Mouse (Mus musculus) embryonic facial prominence, embryonic 12.5 days (tissue): Measurements from ENCODE around the gene Thra. TPM values are rescaled to one million over a fixed set of nuclear protein-coding genes. Genes with fewer than 3 reads are reported as not detected.

Source experiments
- ATAC-seq: fragments of 200-750 bp; cut with Nextera tagmentation; 2 replicates; pipeline ENCODE4 v1.8.0; 2017; ENCODE audit not compliant: insufficient number of reproducible peaks, insufficient read depth, low FRiP score, low TSS enrichment
- H3K27ac ChIP-seq: fragments of 300-500 bp; sonication (generic); 2 replicates; pipeline ENCODE4 v1.5.1; 2016; ENCODE audit warnings: mild to moderate bottlenecking
- H3K27me3 ChIP-seq: fragments of 300-500 bp; sonication (generic); 2 replicates; pipeline ENCODE4 v1.6.1; 2016; ENCODE audit warnings: mild to moderate bottlenecking, moderate library complexity
- H3K36me3 ChIP-seq: fragments of 300-500 bp; sonication (generic); 2 replicates; pipeline ENCODE4 v1.6.1; 2016; ENCODE audit warnings: mild to moderate bottlenecking
- H3K4me1 ChIP-seq: fragments of 300-500 bp; sonication (generic); 2 replicates; pipeline ENCODE4 v1.6.1; 2016
- H3K4me2 ChIP-seq: fragments of 300-500 bp; sonication (generic); replicated peaks from 2 replicates; pipeline ENCODE4 v1.6.1; 2016; ENCODE audit warnings: mild to moderate bottlenecking, moderate library complexity
- H3K4me3 ChIP-seq: fragments of 300-500 bp; sonication (generic); 2 replicates; pipeline ENCODE4 v1.5.1; 2016; ENCODE audit warnings: mild to moderate bottlenecking
- H3K9ac ChIP-seq: fragments of 300-500 bp; sonication (generic); 2 replicates; pipeline ENCODE4 v1.6.1; 2016; ENCODE audit warnings: mild to moderate bottlenecking, moderate library complexity
- H3K9me3 ChIP-seq: fragments of 300-500 bp; sonication (generic); 2 replicates; pipeline ENCODE4 v1.6.1; 2016; ENCODE audit warnings: mild to moderate bottlenecking, moderate library complexity
- WGBS: fragments of 180-500 bp; shearing (Covaris S2); methylation state at CpG from one replicate; pipeline ENCODE4 v1.1.7; 2016; 5-methylcytosine and 5-hydroxymethylcytosine counted together
- polyA plus RNA-seq: library from polyadenylated mRNA; unstranded; fragments of >200 nt; fragmentation: Nextera tagmentation; extraction: Ambion mirVana; gene quantifications from 2 replicates; pipeline ENCODE4 v1.2.1, GENCODE M21; 2016

The Thra gene
- polyA plus RNA-seq, 1 experiment from 2014 or later, result 29.1 TPM

- Histone ChIP-seq H3K27me3 (no peaks in the 10 kb centered on the region), H3K4me2 (no peak overlapping the region), H3K4me1 (peaks cover 18% of the 10 kb centered on the region), H3K27ac (no peak overlapping the region), H3K9me3 (no peaks in the 10 kb centered on the region), H3K36me3 (peaks cover 48% of the 10 kb centered on the region), H3K9ac (no peak overlapping the region), H3K4me3 (no peak overlapping the region)
- ATAC-seq, result no peak
- 90% methylated on average over 4 of the region's 4 CpGs for WGBS
Measured at GRCm38 (mm10) chr11:98761939-98762338, 21.5 kb downstream of the Thra start.

GRCm38 (mm10) chr11:98762756-98763501 is 22.5 kb downstream of the Thra start:
- H3K9me3 ChIP-seq, result no peaks in the 10 kb centered on the region
- no peak overlapping the region; the same call in 1 of the 2 replicates for H3K4me2 ChIP-seq
- peaks cover 44% of the 10 kb centered on the region for H3K36me3 ChIP-seq
- H3K4me1 ChIP-seq, result peaks cover 28% of the 10 kb centered on the region
- H3K9ac ChIP-seq, result no peak overlapping the region
- H3K4me3 ChIP-seq, result no peak overlapping the region
- H3K27ac ChIP-seq, result peak overlapping the region; percentile 36; the same call in 1 of the 2 replicates
- 64% methylated on average over 17 of the region's 17 CpGs for WGBS
- ATAC-seq, result no peak
- no peaks in the 10 kb centered on the region for H3K27me3 ChIP-seq

DNA sequence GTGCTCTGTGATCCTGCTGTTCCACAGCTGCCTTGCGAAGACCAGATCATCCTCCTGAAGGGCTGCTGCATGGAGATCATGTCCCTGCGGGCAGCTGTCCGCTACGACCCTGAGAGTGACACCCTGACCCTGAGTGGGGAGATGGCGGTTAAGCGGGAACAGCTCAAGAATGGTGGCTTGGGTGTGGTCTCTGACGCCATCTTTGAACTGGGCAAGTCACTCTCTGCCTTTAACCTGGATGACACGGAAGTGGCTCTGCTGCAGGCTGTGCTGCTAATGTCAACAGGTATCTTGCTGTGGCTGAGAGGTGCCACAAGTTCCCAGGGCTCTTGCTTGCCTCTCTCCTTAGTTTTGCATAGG is 23.0 kb downstream of the Thra start:
- H3K4me3 ChIP-seq, result no peak overlapping the region
- H3K9ac ChIP-seq, result no peak overlapping the region
- ATAC-seq, result no peak
- WGBS, result 85% methylated on average over 8 of the region's 8 CpGs
- peaks cover 34% of the 10 kb centered on the region for H3K4me1 ChIP-seq
- no peak overlapping the region for H3K4me2 ChIP-seq
- H3K36me3 ChIP-seq, result peaks cover 44% of the 10 kb centered on the region
- H3K27ac ChIP-seq, result peak overlapping the region; percentile 36; the same call in 1 of the 2 replicates
- H3K27me3 ChIP-seq, result no peaks in the 10 kb centered on the region
- no peaks in the 10 kb centered on the region for H3K9me3 ChIP-seq

DNA sequence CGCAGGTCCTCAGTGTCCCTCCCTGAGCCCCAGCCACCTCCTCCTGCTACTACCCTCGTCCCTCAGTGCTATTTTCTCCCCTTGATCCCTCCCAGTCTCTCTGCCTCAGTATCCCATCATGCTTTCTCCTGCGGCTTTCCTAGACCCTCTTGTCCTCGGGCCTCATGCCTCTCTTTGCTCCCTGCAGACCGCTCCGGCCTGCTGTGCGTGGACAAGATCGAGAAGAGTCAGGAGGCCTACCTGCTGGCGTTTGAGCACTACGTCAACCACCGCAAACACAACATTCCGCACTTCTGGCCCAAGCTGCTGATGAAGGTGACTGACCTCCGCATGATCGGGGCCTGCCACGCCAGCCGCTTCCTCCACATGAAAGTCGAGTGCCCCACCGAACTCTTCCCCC is 23.7 kb downstream of the Thra start:
- Histone ChIP-seq H3K27me3 (no peaks in the 10 kb centered on the region), H3K4me1 (peaks cover 37% of the 10 kb centered on the region), H3K4me2 (no peak overlapping the region), H3K27ac (no peak overlapping the region), H3K36me3 (peaks cover 49% of the 10 kb centered on the region), H3K9me3 (no peaks in the 10 kb centered on the region), H3K9ac (no peak overlapping the region), H3K4me3 (no peak overlapping the region)
- WGBS, result 77% methylated on average over 18 of the region's 18 CpGs
- no peak for ATAC-seq

GRCm38 (mm10) chr11:98764746-98765145 is 24.3 kb downstream of the Thra start:
- H3K36me3 ChIP-seq, result peaks cover 54% of the 10 kb centered on the region
- H3K4me2 ChIP-seq, result no peak overlapping the region
- no peaks in the 10 kb centered on the region for H3K27me3 ChIP-seq
- H3K4me1 ChIP-seq, result peaks cover 37% of the 10 kb centered on the region
- H3K9me3 ChIP-seq, result no peaks in the 10 kb centered on the region
- no peak overlapping the region for H3K4me3 ChIP-seq
- no peak overlapping the region for H3K27ac ChIP-seq
- ATAC-seq, result no peak
- no peak overlapping the region for H3K9ac ChIP-seq

DNA sequence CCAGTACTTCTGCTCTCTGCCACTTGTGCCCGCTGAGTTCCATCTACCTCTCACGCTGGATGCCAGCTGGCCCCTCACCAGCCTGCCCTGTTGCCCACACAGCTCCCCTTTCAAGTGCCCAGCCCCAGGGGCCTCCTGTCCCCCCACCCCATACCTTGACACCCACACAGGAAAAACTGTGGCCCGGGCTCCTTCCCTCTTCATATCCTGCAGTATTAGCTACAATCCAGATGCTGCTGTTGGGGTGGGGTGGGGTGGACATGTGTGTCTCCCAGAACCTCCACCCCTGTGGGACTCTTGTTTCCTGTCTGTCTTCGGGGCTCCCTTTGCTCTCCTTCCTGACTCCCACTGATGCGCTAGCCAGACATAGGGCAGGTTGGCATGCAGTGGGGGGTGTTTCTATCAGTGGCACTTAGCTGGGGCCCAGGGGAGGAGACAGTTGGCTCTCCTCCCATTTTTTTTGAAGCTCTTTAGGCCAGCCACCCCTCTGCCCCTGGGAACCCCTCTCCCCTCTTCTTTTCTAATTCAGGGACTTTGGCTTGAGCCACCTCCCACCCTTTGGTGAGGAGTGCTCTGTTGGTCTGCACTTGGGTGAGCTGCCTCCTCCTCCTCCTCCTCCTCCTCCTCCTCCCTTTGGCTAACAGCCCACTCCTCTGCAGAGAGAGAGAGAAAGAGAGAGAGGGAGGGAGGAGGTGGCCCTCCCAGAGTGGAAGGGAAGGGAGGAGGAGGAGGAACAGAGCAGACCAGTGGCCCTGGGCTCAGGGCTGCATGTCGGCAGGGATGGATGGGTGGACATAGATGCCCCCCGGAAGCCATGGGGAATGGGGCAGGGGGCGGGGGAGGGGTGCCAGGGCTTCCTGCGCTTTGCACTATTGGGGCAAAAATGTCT is 25.2 kb downstream of the Thra start:
- Histone ChIP-seq H3K9ac (0 out of 2 replicates have a peak overlapping the region, but pooled peaks have one; percentile 7), H3K4me2 (no peak overlapping the region), H3K9me3 (no peaks in the 10 kb centered on the region), H3K27me3 (no peaks in the 10 kb centered on the region), H3K36me3 (peaks cover 51% of the 10 kb centered on the region), H3K27ac (peak overlapping the region; percentile 30), H3K4me1 (peaks cover 37% of the 10 kb centered on the region), H3K4me3 (no peak overlapping the region)
- 42% methylated on average over 7 of the region's 9 CpGs for WGBS
- ATAC-seq, result no peak

DNA sequence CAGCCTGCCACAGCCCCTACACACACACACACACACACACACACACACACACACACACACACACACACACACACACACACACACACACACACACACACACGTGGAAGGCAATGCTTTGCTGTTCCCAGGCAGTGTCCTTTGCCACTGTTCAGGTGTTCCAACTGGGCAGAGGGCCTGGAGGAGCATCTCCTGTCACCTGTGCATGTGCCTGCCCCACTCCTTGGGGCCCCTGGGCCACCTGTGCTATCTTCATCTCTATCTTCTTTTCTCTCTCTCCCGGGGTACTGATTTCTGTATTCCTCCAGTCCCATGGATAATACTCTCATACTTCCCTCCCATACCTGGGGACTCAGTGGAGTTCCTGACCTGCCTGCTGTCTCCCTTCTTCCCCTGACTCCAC is 25.9 kb downstream of the Thra start:
- H3K36me3 ChIP-seq, result peaks cover 49% of the 10 kb centered on the region
- no peaks in the 10 kb centered on the region for H3K9me3 ChIP-seq
- H3K4me3 ChIP-seq, result no peak overlapping the region
- no peak overlapping the region for H3K4me2 ChIP-seq
- H3K4me1 ChIP-seq, result peaks cover 37% of the 10 kb centered on the region
- WGBS, result 55% methylated on average over 2 of the region's 2 CpGs
- H3K27me3 ChIP-seq, result no peaks in the 10 kb centered on the region
- no peak overlapping the region for H3K9ac ChIP-seq
- ATAC-seq, result no peak
- H3K27ac ChIP-seq, result no peak overlapping the region

GRCm38 (mm10) chr11:98766816-98767215 is 26.4 kb downstream of the Thra start:
- peak overlapping the region; percentile 29 for H3K4me2 ChIP-seq
- no peak overlapping the region for H3K4me3 ChIP-seq
- H3K27ac ChIP-seq, result 0 out of 2 replicates have a peak overlapping the region, but pooled peaks have one; percentile 23
- no peaks in the 10 kb centered on the region for H3K27me3 ChIP-seq
- H3K36me3 ChIP-seq, result peaks cover 46% of the 10 kb centered on the region
- H3K9ac ChIP-seq, result no peak overlapping the region
- H3K9me3 ChIP-seq, result no peaks in the 10 kb centered on the region
- ATAC-seq, result no peak
- WGBS, result 37% methylated on average over 5 of the region's 5 CpGs
- peaks cover 37% of the 10 kb centered on the region for H3K4me1 ChIP-seq

- Histone ChIP-seq H3K9me3 (no peaks in the 10 kb centered on the region), H3K4me2 (peak overlapping the region; percentile 29), H3K4me3 (no peak overlapping the region), H3K36me3 (peaks cover 41% of the 10 kb centered on the region), H3K27ac (0 out of 2 replicates have a peak overlapping the region, but pooled peaks have one; percentile 75), H3K27me3 (no peaks in the 10 kb centered on the region), H3K4me1 (peaks cover 37% of the 10 kb centered on the region), H3K9ac (no peak overlapping the region)
- WGBS, result 15% methylated on average over 9 of the region's 9 CpGs
- ATAC-seq, result no peak
Measured at GRCm38 (mm10) chr11:98767276-98767675, 26.8 kb downstream of the Thra start.

- WGBS, result 30% methylated on average over 4 of the region's 4 CpGs
- Histone ChIP-seq H3K4me1 (peaks cover 37% of the 10 kb centered on the region), H3K9me3 (no peaks in the 10 kb centered on the region), H3K4me3 (peak overlapping the region; percentile 16; the same call in 1 of the 2 replicates), H3K27ac (peak overlapping the region; percentile 75; the same call in 1 of the 2 replicates), H3K27me3 (no peaks in the 10 kb centered on the region), H3K4me2 (peak overlapping the region; percentile 40), H3K9ac (no peak overlapping the region), H3K36me3 (peaks cover 41% of the 10 kb centered on the region)
- no peak for ATAC-seq
Measured at GRCm38 (mm10) chr11:98767713-98768112, 27.3 kb downstream of the Thra start.

GRCm38 (mm10) chr11:98768127-98769006 is 27.9 kb downstream of the Thra start:
- peak overlapping the region; percentile 75; the same call in 1 of the 2 replicates for H3K27ac ChIP-seq
- peak overlapping the region; percentile 40 for H3K4me2 ChIP-seq
- ATAC-seq, result no peak
- H3K9me3 ChIP-seq, result no peaks in the 10 kb centered on the region
- peak overlapping the region; percentile 32 for H3K9ac ChIP-seq
- H3K4me1 ChIP-seq, result peaks cover 39% of the 10 kb centered on the region
- H3K4me3 ChIP-seq, result peak overlapping the region; percentile 16
- peaks cover 36% of the 10 kb centered on the region for H3K36me3 ChIP-seq
- 28% methylated on average over 39 of the region's 39 CpGs for WGBS
- H3K27me3 ChIP-seq, result no peaks in the 10 kb centered on the region
